Mouse (Mus musculus): ENCODE measurements around the gene Cdkn3. TPM values are rescaled to one million over a fixed set of nuclear protein-coding genes. Genes with fewer than 3 reads are reported as not detected.

Gene Cdkn3
- polyA plus RNA-seq, 1 experiment from 2014 or later, result 41.8 TPM

- no peak for ATAC-seq
- 91% methylated on average over 5 of the region's 5 CpGs for WGBS
- no peak overlapping the region for H3K4me3 ChIP-seq
Observed at GRCm38 (mm10) chr14:46785247-46785646, 24.9 kb downstream of the Cdkn3 start.

GRCm38 (mm10) chr14:46787454-46787786 lies 27.1 kb downstream of the Cdkn3 start:
- Histone ChIP-seq H3K27me3 (no peaks in the 10 kb centered on the region), H3K4me2 (peak overlapping the region; percentile 80), H3K27ac (peak overlapping the region; percentile 99), H3K4me3 (peak overlapping the region; percentile 91), H3K4me1 (peaks cover 16% of the 10 kb centered on the region), H3K36me3 (ENCODE audit: poor library complexity, severe bottlenecking) (peaks cover 4% of the 10 kb centered on the region; the same call in 1 of the 2 replicates), H3K9ac (peak overlapping the region; percentile 97), H3K9me3 (replicated peaks) (no peaks in the 10 kb centered on the region)
- no peak for ATAC-seq
- under 1% methylated on average over 11 of the region's 11 CpGs for WGBS

More at GRCm38 (mm10) chr14:46785247-46785646, 24.9 kb downstream of the Cdkn3 start:
- H3K36me3 ChIP-seq (ENCODE audit: poor library complexity, severe bottlenecking), result peaks cover 21% of the 10 kb centered on the region
- H3K4me2 ChIP-seq, result no peak overlapping the region
- H3K9me3 ChIP-seq (replicated peaks), result no peaks in the 10 kb centered on the region
- H3K27ac ChIP-seq, result no peak overlapping the region
- no peak overlapping the region for H3K9ac ChIP-seq
- H3K27me3 ChIP-seq, result no peaks in the 10 kb centered on the region
- peaks cover 16% of the 10 kb centered on the region for H3K4me1 ChIP-seq

- Histone ChIP-seq H3K9me3 (replicated peaks) (no peaks in the 10 kb centered on the region), H3K4me1 (peaks cover 16% of the 10 kb centered on the region), H3K9ac (peak within 1 kb of the TSS; percentile 97), H3K4me3 (peak within 1 kb of the TSS; percentile 91), H3K27ac (peak within 1 kb of the TSS; percentile 99), H3K36me3 (ENCODE audit: poor library complexity, severe bottlenecking) (no peaks in the 10 kb centered on the region), H3K27me3 (no peaks in the 10 kb centered on the region), H3K4me2 (peak within 1 kb of the TSS; percentile 80)
- under 1% methylated on average over 82 of the region's 86 CpGs for WGBS
- peak; percentile 98 for ATAC-seq
Observed at GRCm38 (mm10) chr14:46787787-46788504, 27.6 kb downstream of the Cdkn3 start, which contains the start of gene Cnih1. Gene Cnih1 (minus strand): TSS chr14:46788411.

- Histone ChIP-seq H3K9ac (peak overlapping the region; percentile 97; the same call in 1 of the 2 replicates), H3K9me3 (replicated peaks) (no peaks in the 10 kb centered on the region), H3K4me2 (peak overlapping the region; percentile 26), H3K4me3 (peak overlapping the region; percentile 91), H3K27me3 (no peaks in the 10 kb centered on the region), H3K27ac (peak overlapping the region; percentile 99; the same call in 1 of the 2 replicates), H3K36me3 (ENCODE audit: poor library complexity, severe bottlenecking) (no peaks in the 10 kb centered on the region), H3K4me1 (peaks cover 16% of the 10 kb centered on the region)
- 28% methylated on average over 8 of the region's 8 CpGs for WGBS
- ATAC-seq, result 0 out of 2 replicates have a peak, but pooled peaks have one; percentile 5
Observed at GRCm38 (mm10) chr14:46788505-46788901, 28.2 kb downstream of the Cdkn3 start.

- H3K4me1 ChIP-seq, result peaks cover 16% of the 10 kb centered on the region
- H3K9ac ChIP-seq, result no peak overlapping the region
- H3K4me2 ChIP-seq, result no peak overlapping the region
- no peaks in the 10 kb centered on the region for H3K36me3 ChIP-seq (ENCODE audit: poor library complexity, severe bottlenecking)
- H3K27me3 ChIP-seq, result no peaks in the 10 kb centered on the region
- H3K27ac ChIP-seq, result no peak overlapping the region
- 66% methylated on average over 4 of the region's 4 CpGs for WGBS
- no peaks in the 10 kb centered on the region for H3K9me3 ChIP-seq (replicated peaks)
- no peak overlapping the region for H3K4me3 ChIP-seq
- no peak for ATAC-seq
Observed at GRCm38 (mm10) chr14:46790303-46790702, 30.0 kb downstream of the Cdkn3 start.

GRCm38 (mm10) chr14:46790723-46791122 lies 30.4 kb downstream of the Cdkn3 start:
- H3K4me3 ChIP-seq, result no peak overlapping the region
- WGBS, result 91% methylated on average over 6 of the region's 6 CpGs
- ATAC-seq, result no peak
- H3K27me3 ChIP-seq, result no peaks in the 10 kb centered on the region
- no peaks in the 10 kb centered on the region for H3K9me3 ChIP-seq (replicated peaks)
- peaks cover 16% of the 10 kb centered on the region for H3K4me1 ChIP-seq
- no peak overlapping the region for H3K27ac ChIP-seq
- no peak overlapping the region for H3K4me2 ChIP-seq
- no peaks in the 10 kb centered on the region for H3K36me3 ChIP-seq (ENCODE audit: poor library complexity, severe bottlenecking)
- no peak overlapping the region for H3K9ac ChIP-seq

- Histone ChIP-seq H3K27me3 (no peaks in the 10 kb centered on the region), H3K9ac (no peak overlapping the region), H3K36me3 (ENCODE audit: poor library complexity, severe bottlenecking) (peaks cover under 1% of the 10 kb centered on the region; the same call in 1 of the 2 replicates), H3K9me3 (replicated peaks) (no peaks in the 10 kb centered on the region), H3K4me1 (no peaks in the 10 kb centered on the region), H3K4me2 (no peak overlapping the region), H3K4me3 (no peak overlapping the region), H3K27ac (no peak overlapping the region)
- ATAC-seq, result no peak
- WGBS, result 83% methylated on average over 5 of the region's 5 CpGs
Observed at GRCm38 (mm10) chr14:46794157-46794556, 33.8 kb downstream of the Cdkn3 start.

- H3K27ac ChIP-seq, result no peak overlapping the region
- H3K4me3 ChIP-seq, result no peak overlapping the region
- H3K27me3 ChIP-seq, result no peaks in the 10 kb centered on the region
- no peak overlapping the region for H3K4me2 ChIP-seq
- 89% methylated on average over 3 of the region's 3 CpGs for WGBS
- no peaks in the 10 kb centered on the region for H3K4me1 ChIP-seq
- ATAC-seq, result no peak
- H3K36me3 ChIP-seq (ENCODE audit: poor library complexity, severe bottlenecking), result peaks cover 7% of the 10 kb centered on the region; the same call in 1 of the 2 replicates
- no peaks in the 10 kb centered on the region for H3K9me3 ChIP-seq (replicated peaks)
- H3K9ac ChIP-seq, result no peak overlapping the region
Observed at GRCm38 (mm10) chr14:46800684-46801345, 40.5 kb downstream of the Cdkn3 start.

GRCm38 (mm10) chr14:46803259-46803658 lies 42.9 kb downstream of the Cdkn3 start:
- Histone ChIP-seq H3K4me2 (no peak overlapping the region), H3K4me3 (no peak overlapping the region), H3K36me3 (ENCODE audit: poor library complexity, severe bottlenecking) (peaks cover 7% of the 10 kb centered on the region; the same call in 1 of the 2 replicates), H3K9me3 (replicated peaks) (no peaks in the 10 kb centered on the region), H3K27ac (no peak overlapping the region), H3K9ac (no peak overlapping the region), H3K4me1 (no peaks in the 10 kb centered on the region), H3K27me3 (no peaks in the 10 kb centered on the region)
- WGBS, result 99% methylated on average over 4 of the region's 4 CpGs
- no peak for ATAC-seq

- WGBS, result 100% methylated on average over 1 of the region's 1 CpGs
- Histone ChIP-seq H3K27me3 (no peaks in the 10 kb centered on the region), H3K27ac (no peak overlapping the region)
Observed at GRCm38 (mm10) chr14:46803791-46804190, 43.5 kb downstream of the Cdkn3 start.

GRCm38 (mm10) chr14:46806186-46806585 lies 45.8 kb downstream of the Cdkn3 start:
- Histone ChIP-seq H3K9me3 (replicated peaks) (no peaks in the 10 kb centered on the region), H3K36me3 (ENCODE audit: poor library complexity, severe bottlenecking) (peaks cover 13% of the 10 kb centered on the region), H3K4me3 (no peak overlapping the region), H3K4me2 (no peak overlapping the region), H3K4me1 (no peaks in the 10 kb centered on the region), H3K27me3 (no peaks in the 10 kb centered on the region), H3K27ac (no peak overlapping the region), H3K9ac (no peak overlapping the region)
- no peak for ATAC-seq
- 88% methylated on average over 5 of the region's 5 CpGs for WGBS

More at GRCm38 (mm10) chr14:46803791-46804190, 43.5 kb downstream of the Cdkn3 start:
- no peak for ATAC-seq
- Histone ChIP-seq H3K4me3 (no peak overlapping the region), H3K4me2 (no peak overlapping the region), H3K9me3 (replicated peaks) (no peaks in the 10 kb centered on the region), H3K9ac (no peak overlapping the region), H3K4me1 (no peaks in the 10 kb centered on the region), H3K36me3 (ENCODE audit: poor library complexity, severe bottlenecking) (peaks cover 7% of the 10 kb centered on the region; the same call in 1 of the 2 replicates)

GRCm38 (mm10) chr14:46807927-46808326 lies 47.6 kb downstream of the Cdkn3 start:
- no peaks in the 10 kb centered on the region for H3K9me3 ChIP-seq (replicated peaks)
- H3K4me2 ChIP-seq, result no peak overlapping the region
- ATAC-seq, result no peak
- H3K9ac ChIP-seq, result no peak overlapping the region
- no peak overlapping the region for H3K4me3 ChIP-seq
- 68% methylated on average over 3 of the region's 3 CpGs for WGBS
- no peaks in the 10 kb centered on the region for H3K27me3 ChIP-seq
- no peak overlapping the region for H3K27ac ChIP-seq
- H3K36me3 ChIP-seq (ENCODE audit: poor library complexity, severe bottlenecking), result peaks cover 24% of the 10 kb centered on the region
- H3K4me1 ChIP-seq, result no peaks in the 10 kb centered on the region

Data from forebrain, embryonic 13.5 days (tissue).